Mouse (Mus musculus): Measurements from ENCODE around the gene Gstm4. TPM values are rescaled to one million over a fixed set of nuclear protein-coding genes. Genes with fewer than 3 reads are reported as not detected.

The Gstm4 gene
- total RNA-seq (2022), result 10 to 100 TPM; 15.3 to 20.7 (median 19.6) TPM

GRCm38 (mm10) chr3:108044394-108045140, at the start of gene Gstm4:
Gene Gstm4 (minus strand): TSS chr3:108044894.
- DNase-seq, result peak; percentile 92

DNA sequence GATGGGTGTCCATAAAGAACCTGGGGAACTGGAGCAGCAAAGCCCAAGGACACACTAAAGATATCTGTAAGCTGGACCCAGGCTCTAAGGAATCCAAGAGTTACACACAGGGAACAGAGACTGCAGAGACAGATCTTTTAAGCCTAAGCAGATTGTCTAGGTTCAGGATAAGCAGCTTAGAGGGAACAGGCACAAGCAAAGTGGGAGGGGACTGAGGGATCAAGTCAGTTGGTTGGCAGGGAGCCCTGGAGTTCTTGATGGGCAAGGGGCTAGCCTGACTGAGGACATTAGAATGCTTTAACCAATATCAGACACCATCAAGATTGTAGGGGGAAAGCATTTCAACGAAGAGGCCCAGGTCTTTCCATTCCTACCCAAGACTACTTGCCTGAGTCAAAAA, 49.5 kb upstream of the Gstm4 start:
- DNase-seq, result no peak

- DNase-seq, result peak; percentile 85
Observed at GRCm38 (mm10) chr3:108093306-108093705, 48.6 kb upstream of the Gstm4 start.

GRCm38 (mm10) chr3:108092536-108093115, 47.9 kb upstream of the Gstm4 start, which contains the start of gene Gnat2:
Gene Gnat2 (plus strand): TSS chr3:108092789.
- DNase-seq, result no peak

- DNase-seq, result no peak
Observed at GRCm38 (mm10) chr3:108092030-108092429, 47.3 kb upstream of the Gstm4 start.

DNA sequence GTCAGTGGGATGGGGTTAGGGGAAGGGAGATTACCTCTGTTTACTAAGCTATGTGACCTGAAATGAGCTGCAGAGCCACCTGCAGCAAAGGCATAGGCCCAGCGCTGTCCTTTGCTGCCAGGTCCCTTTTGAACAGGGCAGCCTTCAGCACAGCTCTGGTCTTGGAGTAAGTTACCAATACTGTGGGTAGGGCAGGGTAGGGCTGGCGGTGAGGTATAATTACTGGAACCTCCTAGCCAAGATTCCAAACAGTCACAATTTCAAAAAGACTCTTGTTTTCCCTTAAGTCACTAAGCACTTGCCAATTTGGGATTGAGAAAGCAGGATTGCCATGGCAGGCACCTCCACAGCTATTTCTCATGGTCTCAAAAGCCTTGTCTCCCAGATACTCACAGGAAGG, 45.9 kb upstream of the Gstm4 start:
- DNase-seq, result no peak

GRCm38 (mm10) chr3:108089916-108090315, 45.2 kb upstream of the Gstm4 start:
- DNase-seq, result no peak

- DNase-seq, result no peak
Observed at GRCm38 (mm10) chr3:108088842-108089380, 44.2 kb upstream of the Gstm4 start.

DNA sequence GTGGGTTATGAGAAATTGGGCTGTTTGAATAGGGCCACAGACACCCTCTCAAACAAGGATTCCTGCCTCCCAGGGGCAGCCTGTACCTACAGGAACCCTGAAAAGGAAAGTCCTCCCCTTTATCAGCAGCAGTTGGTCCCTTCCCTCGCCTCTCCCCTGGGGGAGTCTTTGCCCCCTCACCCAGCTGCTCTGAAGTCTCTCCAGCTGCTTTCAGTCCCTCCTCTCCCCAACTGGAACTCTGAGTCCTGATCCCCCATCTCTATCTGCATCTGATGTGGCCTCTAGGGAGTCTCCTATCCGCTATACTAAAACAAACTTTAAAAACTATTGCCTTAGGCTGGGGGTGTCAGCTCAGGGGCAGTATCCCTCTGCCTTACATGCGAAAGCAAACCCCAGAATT, 42.6 kb upstream of the Gstm4 start:
- DNase-seq, result no peak

- DNase-seq, result peak; percentile 91
Observed at GRCm38 (mm10) chr3:108086470-108086979, 41.8 kb upstream of the Gstm4 start, which contains the start of gene Ampd2. Gene Ampd2 (minus strand): TSS chr3:108086651.

DNA sequence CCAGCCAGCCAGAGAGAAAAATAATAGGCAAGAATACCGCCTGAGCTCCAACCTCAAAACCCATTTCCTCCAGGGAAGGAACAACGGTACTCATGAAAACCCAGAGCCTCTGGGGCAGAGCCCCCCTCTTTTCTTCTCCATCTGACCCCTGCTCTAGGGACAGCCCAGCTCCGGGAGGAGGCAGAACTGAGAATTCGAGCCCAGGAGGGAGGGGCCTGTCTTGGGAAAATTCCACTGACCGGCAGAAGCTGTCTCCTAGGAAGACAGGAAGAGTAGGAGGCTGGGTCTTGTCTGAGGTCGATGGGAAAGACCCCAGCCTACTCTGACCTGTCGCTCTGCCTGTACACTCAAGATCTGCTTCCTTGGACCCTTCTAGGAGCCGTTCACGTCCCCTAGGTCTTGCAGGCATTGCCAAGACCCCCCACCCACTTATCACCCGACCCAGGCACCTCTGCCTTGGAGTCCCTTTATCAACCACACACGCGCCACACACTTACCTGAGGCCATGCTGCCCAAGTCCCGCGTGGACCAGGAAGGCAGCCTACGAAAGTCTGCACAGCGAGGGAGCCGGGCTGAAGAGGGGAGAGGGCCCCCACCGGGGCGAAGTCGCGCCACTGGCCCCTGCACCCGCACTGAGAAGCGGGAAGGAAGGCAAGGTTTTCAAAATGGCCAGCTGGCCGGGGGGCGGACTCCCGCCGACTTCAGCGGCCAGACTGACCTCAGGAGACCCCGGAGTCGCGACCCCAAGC, 41.2 kb upstream of the Gstm4 start:
- peak; percentile 91 for DNase-seq

GRCm38 (mm10) chr3:108085281-108085720, 40.6 kb upstream of the Gstm4 start:
- DNase-seq, result peak; percentile 97

DNA sequence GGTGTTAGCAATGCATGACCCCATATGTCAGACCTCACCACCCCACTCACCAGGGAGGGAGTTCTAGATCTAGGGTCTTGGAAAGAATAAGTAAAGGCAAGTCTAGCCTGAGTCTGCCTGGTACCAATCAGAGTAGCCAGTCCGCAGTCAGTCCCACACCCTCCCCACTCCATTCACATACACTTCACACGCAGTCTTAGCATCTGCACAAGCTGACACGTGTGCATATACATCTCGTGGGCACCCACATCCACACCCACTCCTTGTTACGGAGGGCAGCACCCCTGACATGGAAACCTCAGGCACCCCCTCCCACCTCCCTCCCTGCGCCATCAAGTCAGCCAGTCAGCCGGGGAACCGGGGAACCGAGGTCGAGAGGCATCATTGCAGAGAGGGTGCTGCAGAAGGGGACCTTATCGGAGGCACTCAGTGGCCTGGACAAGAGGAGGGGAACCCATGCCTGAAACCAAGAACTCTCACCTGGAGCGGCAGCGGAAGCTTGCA, 40.1 kb upstream of the Gstm4 start:
- no peak for DNase-seq

- no peak for DNase-seq
Observed at GRCm38 (mm10) chr3:108083904-108084407, 39.3 kb upstream of the Gstm4 start.

- no peak for DNase-seq
Observed at GRCm38 (mm10) chr3:108083161-108083560, 38.5 kb upstream of the Gstm4 start.

DNA sequence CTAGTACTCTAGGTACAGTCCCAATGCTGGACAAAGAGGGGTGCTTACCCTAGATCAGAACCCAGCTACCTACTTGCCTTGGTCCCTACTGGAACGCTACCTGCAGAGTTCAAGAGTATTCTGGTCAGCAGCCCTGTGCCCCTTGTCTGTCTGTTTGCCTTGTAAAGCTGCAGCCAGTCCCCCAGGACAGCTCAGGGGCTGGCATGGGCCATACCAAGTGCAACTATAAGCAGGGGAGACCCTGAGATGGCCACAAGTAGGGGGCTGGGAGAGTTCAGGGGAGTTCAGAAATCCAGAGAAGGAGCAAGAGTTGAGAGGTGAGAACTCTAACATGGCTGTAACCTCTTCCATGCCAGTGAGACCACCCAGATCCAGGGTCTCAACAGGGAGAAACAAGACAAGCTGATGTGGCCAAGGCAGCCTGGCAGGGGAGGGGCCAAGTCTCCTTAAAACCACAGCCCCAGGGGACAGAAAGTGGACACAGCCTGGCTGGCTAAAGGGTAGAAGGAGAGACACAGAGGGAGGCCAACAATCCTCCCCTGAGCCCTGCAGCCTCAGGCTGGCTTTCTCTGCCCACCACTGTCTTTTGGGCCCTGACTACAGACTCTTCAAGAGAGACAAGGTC, 37.7 kb upstream of the Gstm4 start:
- DNase-seq, result no peak

DNA sequence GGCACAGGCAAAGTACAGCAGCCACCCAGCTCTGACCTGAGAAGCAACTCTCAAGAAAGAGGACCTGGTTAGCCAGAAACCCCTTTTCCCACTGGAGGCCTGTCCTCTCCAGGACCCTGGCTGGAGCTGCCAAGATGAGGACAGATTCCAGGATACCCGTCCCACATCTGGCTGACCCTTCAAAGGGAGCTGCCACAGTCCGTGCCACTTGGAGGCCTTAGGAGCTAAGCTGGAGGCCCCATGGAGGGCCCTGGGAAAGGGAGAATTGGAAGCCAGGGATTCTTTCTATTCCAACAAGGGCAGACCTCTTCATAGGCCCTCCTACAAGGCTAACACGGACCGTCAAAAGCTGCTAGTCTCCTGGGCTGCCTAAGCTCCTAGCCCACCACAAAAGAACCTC, 37.0 kb upstream of the Gstm4 start:
- DNase-seq, result no peak

- no peak for DNase-seq
Observed at GRCm38 (mm10) chr3:108076836-108077235, 32.1 kb upstream of the Gstm4 start.

DNA sequence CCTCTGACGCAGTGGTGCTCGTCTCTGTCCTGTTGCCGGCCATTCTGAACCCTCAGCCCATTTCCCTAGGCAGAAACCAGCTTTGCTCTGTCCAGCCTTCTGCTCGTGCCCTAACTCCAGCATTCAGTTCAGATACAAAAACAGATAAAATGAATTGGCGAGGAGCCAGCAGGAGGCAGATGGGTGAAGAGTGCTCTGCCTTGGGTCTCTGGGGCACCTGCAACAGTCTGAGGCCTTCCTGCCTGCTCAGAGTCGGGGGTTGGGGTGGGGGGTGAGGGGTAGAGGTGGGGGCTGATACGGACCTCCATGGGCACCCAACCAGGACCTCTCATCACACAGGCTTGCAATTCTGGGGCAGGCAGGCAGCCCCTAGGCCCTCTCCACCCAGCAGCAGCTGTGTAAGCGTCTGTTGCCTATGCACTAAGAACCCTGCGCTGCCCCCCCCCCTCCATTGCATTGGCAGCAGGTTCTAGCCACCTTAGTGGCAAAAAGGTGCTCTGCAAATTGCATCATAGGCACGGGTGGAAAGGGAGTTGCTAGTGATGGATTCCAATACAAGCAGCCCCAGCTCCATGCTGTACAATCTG, 28.4 kb upstream of the Gstm4 start:
- DNase-seq, result no peak

DNA sequence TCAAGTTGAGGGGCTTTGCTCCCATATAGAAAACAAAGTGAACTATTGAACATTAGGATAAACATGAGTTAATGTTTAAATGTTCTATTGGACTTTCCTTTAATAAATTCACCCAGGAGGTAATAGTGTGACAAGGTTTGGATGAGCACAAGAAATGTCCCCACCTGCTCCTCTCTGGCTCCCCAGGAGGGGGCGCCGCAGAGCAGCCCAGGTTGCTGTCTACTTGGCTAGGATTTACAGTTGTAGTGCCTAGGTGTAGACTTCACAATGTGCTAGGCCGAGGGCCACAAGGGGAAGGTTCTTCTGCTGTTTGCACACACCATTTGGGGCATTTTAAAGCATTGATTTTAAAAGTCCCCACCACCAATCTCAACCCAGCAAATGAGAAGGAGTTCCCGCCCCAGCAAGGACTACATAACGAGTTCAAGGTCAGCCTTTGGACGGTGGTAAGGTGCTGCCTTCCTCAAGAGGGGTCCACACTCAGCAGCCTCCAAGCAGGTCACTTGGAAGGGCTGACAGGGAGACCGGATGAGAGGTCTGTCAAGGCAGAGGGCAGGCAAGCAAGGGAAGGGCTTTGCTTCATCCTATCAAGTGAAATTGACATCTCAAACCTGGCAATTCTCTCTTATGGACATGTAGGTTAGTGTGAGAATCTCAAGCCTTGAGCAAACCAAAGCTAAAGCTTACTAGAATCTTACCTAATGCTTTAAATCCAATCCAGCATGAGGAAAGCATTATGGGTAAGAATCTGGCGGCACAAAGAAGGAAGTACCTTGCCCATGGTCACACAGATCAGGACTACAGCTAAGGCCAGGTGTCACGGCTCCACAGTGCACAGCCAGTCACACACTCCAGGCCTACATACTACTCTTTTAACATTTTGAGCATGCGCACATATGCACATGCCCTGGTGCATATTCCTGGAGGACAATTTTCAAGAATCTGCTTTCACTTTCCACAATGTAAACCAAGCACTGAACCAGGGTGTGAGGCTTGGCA, 25.9 kb upstream of the Gstm4 start:
- no peak for DNase-seq
